Mouse (Mus musculus): ENCODE measurements around the gene Anxa6.

Gene Anxa6

DNA sequence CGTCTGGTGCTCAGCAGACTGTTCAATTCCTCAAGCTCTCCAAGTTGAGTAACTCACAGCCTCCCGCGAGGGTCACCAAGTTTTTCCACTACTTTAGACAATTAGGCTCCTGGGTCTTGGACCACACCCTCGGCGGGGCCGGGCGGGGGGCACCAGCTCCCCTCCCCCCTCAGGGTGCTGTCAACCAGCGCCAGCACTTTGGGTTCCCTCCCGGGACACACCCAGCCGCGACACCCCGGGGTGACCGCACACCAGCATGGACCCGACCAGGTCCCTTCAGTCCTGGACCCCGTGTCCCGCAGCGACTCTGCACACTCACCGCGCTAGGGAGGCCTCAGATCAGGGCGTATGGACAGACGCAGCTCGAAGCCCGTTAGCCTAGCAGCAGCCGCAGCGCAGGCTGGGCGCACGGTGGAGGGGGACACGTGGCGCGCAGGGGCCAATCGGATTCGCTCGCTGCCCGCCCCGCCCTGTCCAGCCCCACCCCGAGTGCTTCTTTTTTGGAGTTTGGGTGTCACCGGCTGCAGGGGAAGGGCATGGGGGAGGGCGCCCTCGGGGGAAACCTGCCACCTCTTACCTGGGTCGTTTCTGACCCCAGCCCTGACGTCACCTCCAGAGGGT, at the start of gene Anxa6:
TSS of gene Anxa6 (minus strand) at position 406 of the 621 bp plus-strand sequence.
- in situ Hi-C loops (cut with MboI; ENCODE audit: low sequenced_read_pairs), result no loop called here

DNA sequence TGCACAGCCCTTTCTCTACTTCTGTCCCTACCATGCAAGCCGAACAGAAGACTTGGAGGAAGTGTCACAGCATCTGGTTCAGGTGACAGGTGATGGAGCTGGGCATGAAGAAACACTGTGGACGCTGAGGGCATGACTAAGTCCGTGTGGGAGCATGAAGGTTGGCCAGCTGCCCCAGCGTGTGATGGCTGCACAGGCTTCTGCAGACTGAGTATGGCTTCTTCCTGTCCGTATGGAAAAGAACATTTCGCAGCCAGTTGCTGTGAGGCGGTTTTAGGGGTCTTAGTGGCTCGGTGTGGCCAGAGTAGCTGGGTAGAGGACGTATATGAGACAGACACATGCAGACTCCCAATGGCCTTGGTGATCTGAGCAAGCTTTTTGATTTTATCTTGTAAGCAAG, 48.0 kb upstream of the Anxa6 start:
- in situ Hi-C loops (cut with MboI; ENCODE audit: low sequenced_read_pairs), result no loop called here

GRCm38 (mm10) chr11:55079180-55079579, 45.9 kb upstream of the Anxa6 start:
- in situ Hi-C loops (cut with MboI; ENCODE audit: low sequenced_read_pairs), result no loop called here

DNA sequence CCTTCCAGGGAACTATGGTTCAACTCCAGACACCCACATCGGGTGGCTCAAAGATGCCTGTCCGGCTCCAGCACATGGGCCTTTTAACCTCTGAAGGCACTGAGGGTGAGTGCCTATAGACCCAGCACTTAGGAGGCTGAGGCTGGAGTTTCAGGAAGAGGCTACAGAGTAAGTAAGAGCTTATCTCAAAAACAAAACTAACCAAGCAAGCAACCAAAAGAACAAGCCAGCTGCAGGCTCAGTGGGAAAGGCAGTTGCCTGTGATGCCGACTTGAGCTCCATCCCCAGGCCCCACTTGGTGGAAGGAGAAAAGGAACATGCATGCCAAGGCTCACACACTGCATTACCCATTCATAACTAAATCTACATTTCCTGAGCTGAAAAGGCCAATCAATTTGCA, 45.3 kb upstream of the Anxa6 start:
- in situ Hi-C loops (cut with MboI; ENCODE audit: low sequenced_read_pairs), result no loop called here

- in situ Hi-C loops (cut with MboI; ENCODE audit: low sequenced_read_pairs), result no loop called here
Measured at GRCm38 (mm10) chr11:55077331-55078231, 44.3 kb upstream of the Anxa6 start, which contains the start of gene Ccdc69. Gene Ccdc69, minus strand, starts transcription at chr11:55078131.

GRCm38 (mm10) chr11:55076234-55076633, 43.0 kb upstream of the Anxa6 start:
- in situ Hi-C loops (cut with MboI; ENCODE audit: low sequenced_read_pairs), result no loop called here

- in situ Hi-C loops (cut with MboI; ENCODE audit: low sequenced_read_pairs), result no loop called here
Measured at GRCm38 (mm10) chr11:55075602-55076001, 42.4 kb upstream of the Anxa6 start.

DNA sequence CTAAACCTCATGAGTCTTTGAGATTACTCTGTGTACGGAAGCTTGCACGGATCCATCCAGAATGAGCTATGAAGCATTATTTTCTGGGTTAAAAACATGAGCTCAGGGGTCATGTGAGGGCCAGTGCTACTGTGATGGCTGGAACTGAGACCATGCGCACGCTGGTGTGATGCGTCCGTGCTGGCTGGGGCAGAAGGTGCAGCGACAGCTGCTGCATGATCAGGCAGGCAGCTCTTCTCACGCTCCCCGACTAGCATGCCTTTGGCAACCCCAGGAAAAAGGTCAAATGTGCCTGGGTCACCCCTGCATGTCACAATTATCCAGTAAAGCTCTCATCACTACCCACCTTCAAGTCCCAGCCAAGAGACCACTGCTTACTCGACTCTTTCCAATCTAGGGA, 39.9 kb upstream of the Anxa6 start:
- in situ Hi-C loops (cut with MboI; ENCODE audit: low sequenced_read_pairs), result no loop called here

DNA sequence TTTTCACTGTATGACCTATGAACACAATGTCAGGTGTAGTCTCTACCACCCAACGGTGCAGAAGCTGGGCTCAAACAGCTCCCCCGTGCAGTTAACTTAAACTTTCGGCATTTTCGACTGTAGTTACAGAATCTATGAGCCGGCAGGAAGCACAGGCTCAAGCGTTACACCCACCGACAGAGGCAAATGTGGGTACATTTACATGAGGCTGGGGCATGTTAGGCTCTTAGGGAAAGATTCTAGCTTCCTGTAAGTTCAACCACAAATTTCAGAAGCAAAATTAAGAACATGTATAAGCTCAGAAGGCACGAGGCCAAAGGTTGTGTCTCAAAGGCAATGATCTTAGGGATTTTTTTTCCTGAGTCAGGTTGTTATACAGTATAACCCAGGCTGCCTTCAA, 39.2 kb upstream of the Anxa6 start:
- in situ Hi-C loops (cut with MboI; ENCODE audit: low sequenced_read_pairs), result no loop called here

- in situ Hi-C loops (cut with MboI; ENCODE audit: low sequenced_read_pairs), result no loop called here
Measured at GRCm38 (mm10) chr11:55071344-55071743, 38.1 kb upstream of the Anxa6 start.

DNA sequence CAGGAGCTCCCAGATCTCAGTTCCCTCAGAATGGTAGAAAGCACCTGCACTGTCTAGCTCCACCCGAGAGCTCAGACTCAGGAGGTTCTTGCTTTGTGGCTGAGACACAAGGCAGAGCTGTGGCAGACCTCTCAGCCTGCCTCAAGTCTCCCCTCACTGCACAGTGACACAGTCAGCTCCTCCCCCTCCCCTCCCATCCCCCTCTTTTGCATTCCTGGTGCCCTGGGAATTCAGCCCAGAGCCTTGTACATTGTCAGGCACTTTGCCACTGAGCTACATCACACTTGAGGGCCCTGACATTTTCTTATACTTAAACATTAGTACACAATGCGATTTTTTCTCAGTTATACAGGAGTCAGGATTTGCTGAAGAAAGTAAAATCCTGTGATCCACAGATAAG, 35.8 kb upstream of the Anxa6 start:
- in situ Hi-C loops (cut with MboI; ENCODE audit: low sequenced_read_pairs), result no loop called here

DNA sequence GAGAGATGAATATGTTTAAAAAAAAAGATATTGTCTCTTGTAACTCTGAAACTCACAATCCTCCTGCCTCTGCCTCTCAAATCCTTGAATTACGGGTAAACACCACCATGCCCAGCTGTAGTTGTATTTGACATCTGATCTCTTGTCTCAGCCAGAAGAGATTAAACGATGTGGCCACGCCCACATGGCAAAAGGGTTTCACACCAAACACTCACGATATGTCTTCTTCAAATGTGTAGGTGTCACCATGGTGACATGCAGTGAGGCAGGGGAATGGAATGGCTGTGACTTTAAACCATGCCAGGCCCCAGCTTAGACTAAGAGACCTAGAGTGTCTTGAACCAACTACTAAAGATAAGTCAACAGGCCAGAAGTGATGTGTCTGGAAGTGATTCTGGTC, 33.7 kb upstream of the Anxa6 start:
- in situ Hi-C loops (cut with MboI; ENCODE audit: low sequenced_read_pairs), result no loop called here

DNA sequence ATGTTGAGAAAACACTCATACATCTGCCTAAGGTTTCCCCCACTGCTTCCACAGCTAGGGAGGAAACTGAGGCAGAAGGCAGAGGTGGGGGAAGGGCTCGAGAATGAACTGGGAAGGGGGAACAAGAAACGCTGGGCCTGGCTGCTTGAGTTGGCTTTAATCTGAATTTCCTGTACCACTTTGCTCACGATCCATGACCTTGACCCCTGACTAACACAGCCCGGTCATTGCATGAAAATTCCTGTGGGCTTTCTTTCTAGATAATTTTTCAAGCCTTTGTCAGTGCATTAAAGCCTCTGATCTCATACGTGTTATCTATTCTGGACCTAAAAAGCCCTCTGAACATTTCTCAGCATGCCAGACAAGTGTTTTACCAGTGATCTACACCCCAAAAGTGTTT, 29.6 kb upstream of the Anxa6 start:
- in situ Hi-C loops (cut with MboI; ENCODE audit: low sequenced_read_pairs), result no loop called here

- in situ Hi-C loops (cut with MboI; ENCODE audit: low sequenced_read_pairs), result no loop called here
Measured at GRCm38 (mm10) chr11:55060802-55061201, 27.6 kb upstream of the Anxa6 start.

DNA sequence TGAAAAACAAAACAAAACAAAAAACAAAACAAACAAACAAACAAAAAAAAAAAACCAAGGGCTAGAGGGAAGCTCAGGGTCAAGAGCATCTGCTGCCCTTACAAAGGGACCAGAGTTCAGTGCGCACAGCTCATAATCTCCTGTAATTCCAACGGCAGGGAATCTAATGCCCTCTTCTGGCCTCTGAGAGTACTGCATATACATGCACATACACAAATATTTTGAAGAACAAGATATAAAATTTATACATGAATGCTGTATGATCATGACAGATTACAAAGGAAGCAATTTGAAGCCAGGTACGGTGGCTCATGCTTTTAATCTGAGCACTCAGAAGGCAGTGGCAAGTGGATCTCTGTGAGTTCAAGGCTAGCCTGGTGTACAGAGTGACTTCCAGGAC, 24.3 kb upstream of the Anxa6 start:
- in situ Hi-C loops (cut with MboI; ENCODE audit: low sequenced_read_pairs), result no loop called here

DNA sequence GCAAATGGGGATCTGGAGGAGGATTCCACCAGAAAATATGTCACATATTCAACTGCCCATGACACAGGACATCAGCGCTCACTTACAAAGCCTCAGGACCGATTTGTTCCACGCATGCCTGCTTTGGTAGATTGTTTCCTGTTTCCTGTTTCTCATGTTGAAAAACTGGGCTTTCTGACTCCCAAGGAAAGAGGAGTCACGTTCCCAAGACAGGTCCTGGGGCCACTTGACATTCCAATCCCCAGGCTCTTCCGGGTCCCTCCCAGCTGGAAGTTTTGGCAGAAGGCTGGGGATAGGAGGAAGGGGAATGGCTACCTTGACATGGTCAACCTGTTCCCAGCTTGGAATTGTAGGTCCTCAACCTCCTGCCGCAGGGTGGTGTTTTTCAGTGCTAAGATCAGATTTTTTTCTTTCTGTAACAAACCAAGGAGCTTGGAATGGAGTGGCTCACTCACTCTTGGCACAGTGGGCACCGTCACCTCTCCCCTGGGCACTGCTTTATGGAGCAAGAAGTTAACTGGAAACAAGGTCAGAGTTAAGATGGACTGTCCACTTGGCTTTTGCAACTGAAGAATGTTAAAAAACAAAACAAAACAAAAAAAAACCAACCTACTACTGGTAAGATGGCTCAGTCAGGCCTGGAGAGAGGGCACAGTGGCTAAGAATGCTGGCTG, 17.7 kb upstream of the Anxa6 start:
- in situ Hi-C loops (cut with MboI; ENCODE audit: low sequenced_read_pairs), result no loop called here

DNA sequence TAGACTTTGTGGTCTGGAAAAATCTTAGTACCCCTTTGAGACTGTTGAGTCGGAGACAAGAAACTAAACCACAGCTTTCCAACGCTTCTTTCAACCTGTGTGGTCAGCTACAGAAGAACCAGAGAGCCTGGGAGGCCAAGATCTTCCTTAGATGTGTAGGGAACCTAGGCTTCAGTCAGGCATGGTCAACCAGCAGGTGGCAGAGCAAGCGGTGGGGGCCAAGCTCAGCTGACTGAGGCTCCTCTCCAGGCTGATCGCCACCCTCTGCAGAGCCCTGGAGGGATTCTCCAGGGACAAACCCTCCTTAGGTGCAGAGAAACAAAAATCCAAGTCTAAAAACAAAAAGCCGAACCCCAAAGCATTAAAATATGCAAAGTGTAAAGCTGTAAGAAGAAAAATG, 13.4 kb upstream of the Anxa6 start:
- in situ Hi-C loops (cut with MboI; ENCODE audit: low sequenced_read_pairs), result loop anchor here (10.0 kb wide), 1 partner anchor 108 kb away; the partner anchor contains the start of gene Slc36a3

DNA sequence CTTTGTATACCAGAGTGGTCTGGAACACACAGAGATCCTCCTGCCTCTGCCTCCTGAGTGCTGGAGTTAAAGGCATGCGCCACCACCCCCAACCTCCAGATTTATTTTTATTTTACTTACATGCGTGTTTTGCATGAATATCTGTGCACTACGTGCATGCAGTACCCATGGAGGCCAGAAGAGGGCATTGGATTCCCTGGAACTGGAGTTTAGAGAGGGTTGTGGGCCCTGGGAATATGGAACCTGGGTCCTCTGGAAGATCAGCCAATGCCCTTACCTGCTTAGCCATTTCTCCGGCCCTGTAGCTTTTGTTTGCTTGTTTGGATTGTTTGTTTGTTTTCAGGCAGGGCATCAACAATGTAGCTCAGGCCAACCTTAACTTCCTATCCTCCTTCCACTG, 8.1 kb upstream of the Anxa6 start:
- in situ Hi-C loops (cut with MboI; ENCODE audit: low sequenced_read_pairs), result loop anchor here (10.0 kb wide), 1 partner anchor 113 kb away; the partner anchor contains the start of gene Slc36a3

GRCm38 (mm10) chr11:55039591-55039990, 6.3 kb upstream of the Anxa6 start:
- in situ Hi-C loops (cut with MboI; ENCODE audit: low sequenced_read_pairs), result no loop called here

DNA sequence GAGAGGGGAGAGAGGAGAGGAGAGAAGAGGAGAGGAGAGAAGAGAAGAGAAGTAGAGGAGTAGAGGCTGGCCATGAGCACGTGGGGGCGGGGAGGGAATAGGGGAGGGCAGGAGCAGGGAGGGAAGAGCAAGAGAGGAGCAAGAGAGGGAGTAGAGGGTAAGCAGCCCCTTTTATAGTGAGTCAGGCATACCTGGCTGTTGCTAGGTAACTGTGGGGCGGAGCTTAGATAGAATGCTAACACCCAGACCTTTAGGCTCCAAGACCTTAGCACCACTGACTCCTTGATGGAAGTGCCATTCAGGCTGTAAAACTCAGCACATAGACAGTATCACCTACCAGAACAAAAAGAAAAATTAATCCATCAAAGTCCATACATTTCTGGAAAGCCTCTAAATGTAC, 3.4 kb upstream of the Anxa6 start:
- in situ Hi-C loops (cut with MboI; ENCODE audit: low sequenced_read_pairs), result no loop called here

DNA sequence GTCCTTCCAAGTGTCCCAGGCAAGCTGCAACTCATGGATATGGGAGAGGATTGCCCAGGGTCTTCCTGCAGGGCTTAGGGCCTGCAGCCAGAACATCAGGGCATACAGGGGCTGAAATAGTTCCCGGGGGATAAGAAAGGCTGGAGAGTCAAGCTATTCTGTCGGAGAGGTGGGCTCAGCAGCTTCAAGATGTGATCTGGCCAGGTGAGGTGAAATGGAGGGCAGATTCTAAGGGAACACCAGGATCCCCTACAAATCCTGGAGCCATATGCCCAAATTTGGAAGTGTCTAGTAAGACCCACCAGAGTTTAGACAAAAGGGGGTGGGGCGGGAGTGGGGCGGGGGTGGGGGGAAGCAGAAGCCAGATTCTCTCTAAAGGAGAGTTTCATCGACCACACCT, 959 bp downstream of the Anxa6 start:
- in situ Hi-C loops (cut with MboI; ENCODE audit: low sequenced_read_pairs), result no loop called here

DNA sequence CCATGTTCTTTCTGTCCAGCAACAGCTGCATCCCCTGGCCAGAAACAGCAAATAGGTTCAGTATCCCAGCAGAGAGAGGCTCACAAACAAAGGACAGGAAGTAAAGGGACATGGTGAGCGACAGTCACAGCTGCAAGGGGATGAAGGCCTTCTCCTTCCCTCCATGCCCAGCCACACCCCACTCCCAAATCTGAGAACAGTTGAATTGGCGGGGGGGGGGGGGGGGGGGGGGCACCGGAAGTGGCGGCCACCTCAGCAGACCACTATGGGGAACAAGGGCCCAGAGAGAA, 1.3 kb downstream of the Anxa6 start:
- in situ Hi-C loops (cut with MboI; ENCODE audit: low sequenced_read_pairs), result no loop called here
